Mouse (Mus musculus): Measurements from ENCODE around the gene Pi16. TPM values are rescaled to one million over a fixed set of nuclear protein-coding genes. Genes with fewer than 3 reads are reported as not detected.
A peak's percentile ranks its signal among the peaks of the same experiment; 100 is the strongest.

The Pi16 gene
- polyA plus RNA-seq, 1 experiment from 2014 or later = 0.51 TPM

GRCm38 (mm10) chr17:29319476-29319875 lies 2.0 kb downstream of the Pi16 start:
- no peak overlapping the region for H3K27ac ChIP-seq (ENCODE audit: low read depth, low read length)
- H3K9me3 ChIP-seq (ENCODE audit: control insufficient read depth, low read length) = no peaks in the 10 kb centered on the region
- no peak for ATAC-seq (replicated peaks; ENCODE audit: low FRiP score)
- WGBS = 73% methylated on average over 7 of the region's 7 CpGs
- H3K4me3 ChIP-seq (ENCODE audit: low read depth, low read length) = no peak overlapping the region
- H3K36me3 ChIP-seq (ENCODE audit: control insufficient read depth, insufficient read depth, low read length) = no peaks in the 10 kb centered on the region
- H3K27me3 ChIP-seq (replicated peaks; ENCODE audit: control insufficient read depth, insufficient read depth, low read length) = peaks cover 33% of the 10 kb centered on the region
- no peak overlapping the region for H3K9ac ChIP-seq (ENCODE audit: low read depth, low read length)
- no peak overlapping the region for H3K4me2 ChIP-seq
- H3K4me1 ChIP-seq (replicated peaks; ENCODE audit: control insufficient read depth, insufficient read depth, low read length) = peaks cover 16% of the 10 kb centered on the region
- no peak for DNase-seq (ENCODE audit: low spot score)

- Histone ChIP-seq H3K9ac (ENCODE audit: low read depth, low read length) (no peak overlapping the region), H3K27me3 (replicated peaks; ENCODE audit: control insufficient read depth, insufficient read depth, low read length) (peaks cover 33% of the 10 kb centered on the region), H3K36me3 (ENCODE audit: control insufficient read depth, insufficient read depth, low read length) (no peaks in the 10 kb centered on the region), H3K4me2 (no peak overlapping the region), H3K4me3 (ENCODE audit: low read depth, low read length) (no peak overlapping the region), H3K9me3 (ENCODE audit: control insufficient read depth, low read length) (no peaks in the 10 kb centered on the region), H3K27ac (ENCODE audit: low read depth, low read length) (no peak overlapping the region), H3K4me1 (replicated peaks; ENCODE audit: control insufficient read depth, insufficient read depth, low read length) (peaks cover 16% of the 10 kb centered on the region)
- 43% methylated on average over 8 of the region's 8 CpGs for WGBS
- ATAC-seq (replicated peaks; ENCODE audit: low FRiP score) = peak; percentile 31; the same call in 1 of the 2 replicates
- no peak for DNase-seq (ENCODE audit: low spot score)
Measured at GRCm38 (mm10) chr17:29319881-29320639, 2.6 kb downstream of the Pi16 start.

GRCm38 (mm10) chr17:29321765-29322602 lies 4.5 kb downstream of the Pi16 start:
- no peak overlapping the region for H3K27ac ChIP-seq (ENCODE audit: low read depth, low read length)
- peaks cover 43% of the 10 kb centered on the region for H3K27me3 ChIP-seq (replicated peaks; ENCODE audit: control insufficient read depth, insufficient read depth, low read length)
- H3K4me3 ChIP-seq (ENCODE audit: low read depth, low read length) = peak overlapping the region; percentile 7; the same call in 1 of the 2 replicates
- ATAC-seq (replicated peaks; ENCODE audit: low FRiP score) (no peak), DNase-seq (ENCODE audit: low spot score) (no peak)
- H3K4me2 ChIP-seq = peak overlapping the region; percentile 45
- WGBS = 25% methylated on average over 41 of the region's 41 CpGs
- no peak overlapping the region for H3K9ac ChIP-seq (ENCODE audit: low read depth, low read length)
- H3K9me3 ChIP-seq (ENCODE audit: control insufficient read depth, low read length) = no peaks in the 10 kb centered on the region
- peaks cover 24% of the 10 kb centered on the region for H3K4me1 ChIP-seq (replicated peaks; ENCODE audit: control insufficient read depth, insufficient read depth, low read length)
- no peaks in the 10 kb centered on the region for H3K36me3 ChIP-seq (ENCODE audit: control insufficient read depth, insufficient read depth, low read length)

GRCm38 (mm10) chr17:29322603-29322962 lies 5.1 kb downstream of the Pi16 start:
- peak; percentile 49; the same call in 1 of the 2 replicates for ATAC-seq (replicated peaks; ENCODE audit: low FRiP score)
- H3K27me3 ChIP-seq (replicated peaks; ENCODE audit: control insufficient read depth, insufficient read depth, low read length) = peaks cover 49% of the 10 kb centered on the region

GRCm38 (mm10) chr17:29323625-29324024 lies 6.1 kb downstream of the Pi16 start:
- Histone ChIP-seq H3K36me3 (ENCODE audit: control insufficient read depth, insufficient read depth, low read length) (no peaks in the 10 kb centered on the region), H3K4me3 (ENCODE audit: low read depth, low read length) (no peak overlapping the region), H3K9me3 (ENCODE audit: control insufficient read depth, low read length) (no peaks in the 10 kb centered on the region), H3K27ac (ENCODE audit: low read depth, low read length) (no peak overlapping the region), H3K9ac (ENCODE audit: low read depth, low read length) (no peak overlapping the region), H3K4me1 (replicated peaks; ENCODE audit: control insufficient read depth, insufficient read depth, low read length) (peaks cover 24% of the 10 kb centered on the region), H3K27me3 (replicated peaks; ENCODE audit: control insufficient read depth, insufficient read depth, low read length) (peaks cover 50% of the 10 kb centered on the region), H3K4me2 (no peak overlapping the region)
- no peak for DNase-seq (ENCODE audit: low spot score)
- WGBS = 65% methylated on average over 3 of the region's 3 CpGs
- ATAC-seq (replicated peaks; ENCODE audit: low FRiP score) = no peak

More at GRCm38 (mm10) chr17:29322603-29322962, 5.1 kb downstream of the Pi16 start:
- peak overlapping the region; percentile 45 for H3K4me2 ChIP-seq
- H3K9me3 ChIP-seq (ENCODE audit: control insufficient read depth, low read length) = no peaks in the 10 kb centered on the region
- 25% methylated on average over 18 of the region's 18 CpGs for WGBS
- H3K27ac ChIP-seq (ENCODE audit: low read depth, low read length) = no peak overlapping the region
- peak overlapping the region; percentile 7; the same call in 1 of the 2 replicates for H3K4me3 ChIP-seq (ENCODE audit: low read depth, low read length)
- peaks cover 24% of the 10 kb centered on the region for H3K4me1 ChIP-seq (replicated peaks; ENCODE audit: control insufficient read depth, insufficient read depth, low read length)
- H3K36me3 ChIP-seq (ENCODE audit: control insufficient read depth, insufficient read depth, low read length) = no peaks in the 10 kb centered on the region
- no peak for DNase-seq (ENCODE audit: low spot score)
- no peak overlapping the region for H3K9ac ChIP-seq (ENCODE audit: low read depth, low read length)

- no peak overlapping the region for H3K27ac ChIP-seq (ENCODE audit: low read depth, low read length)
- H3K36me3 ChIP-seq (ENCODE audit: control insufficient read depth, insufficient read depth, low read length) = no peaks in the 10 kb centered on the region
- 69% methylated on average over 13 of the region's 13 CpGs for WGBS
- peaks cover 14% of the 10 kb centered on the region for H3K4me1 ChIP-seq (replicated peaks; ENCODE audit: control insufficient read depth, insufficient read depth, low read length)
- H3K9ac ChIP-seq (ENCODE audit: low read depth, low read length) = no peak overlapping the region
- ATAC-seq (replicated peaks; ENCODE audit: low FRiP score) = no peak
- no peak overlapping the region for H3K4me3 ChIP-seq (ENCODE audit: low read depth, low read length)
- no peak overlapping the region for H3K4me2 ChIP-seq
- no peak for DNase-seq (ENCODE audit: low spot score)
- peaks cover 39% of the 10 kb centered on the region for H3K27me3 ChIP-seq (replicated peaks; ENCODE audit: control insufficient read depth, insufficient read depth, low read length)
- H3K9me3 ChIP-seq (ENCODE audit: control insufficient read depth, low read length) = no peaks in the 10 kb centered on the region
Measured at GRCm38 (mm10) chr17:29325831-29326230, 8.4 kb downstream of the Pi16 start.

- Histone ChIP-seq H3K27me3 (replicated peaks; ENCODE audit: control insufficient read depth, insufficient read depth, low read length) (peaks cover 29% of the 10 kb centered on the region), H3K27ac (ENCODE audit: low read depth, low read length) (no peak overlapping the region), H3K9ac (ENCODE audit: low read depth, low read length) (0 out of 2 replicates have a peak overlapping the region, but pooled peaks have one; percentile 13), H3K4me2 (peak overlapping the region; percentile 56), H3K36me3 (ENCODE audit: control insufficient read depth, insufficient read depth, low read length) (no peaks in the 10 kb centered on the region; the same call in 1 of the 2 replicates), H3K4me3 (ENCODE audit: low read depth, low read length) (peak overlapping the region; percentile 28; the same call in 1 of the 2 replicates), H3K9me3 (ENCODE audit: control insufficient read depth, low read length) (no peaks in the 10 kb centered on the region), H3K4me1 (replicated peaks; ENCODE audit: control insufficient read depth, insufficient read depth, low read length) (peaks cover 17% of the 10 kb centered on the region)
- ATAC-seq (replicated peaks; ENCODE audit: low FRiP score) (no peak), DNase-seq (ENCODE audit: low spot score) (no peak)
- 24% methylated on average over 52 of the region's 52 CpGs for WGBS
Measured at GRCm38 (mm10) chr17:29326531-29327529, 9.3 kb downstream of the Pi16 start.

- Histone ChIP-seq H3K9me3 (ENCODE audit: control insufficient read depth, low read length) (no peaks in the 10 kb centered on the region), H3K36me3 (ENCODE audit: control insufficient read depth, insufficient read depth, low read length) (peaks cover 6% of the 10 kb centered on the region; the same call in 1 of the 2 replicates), H3K4me1 (replicated peaks; ENCODE audit: control insufficient read depth, insufficient read depth, low read length) (peaks cover 15% of the 10 kb centered on the region), H3K27me3 (replicated peaks; ENCODE audit: control insufficient read depth, insufficient read depth, low read length) (peaks cover 20% of the 10 kb centered on the region), H3K4me3 (ENCODE audit: low read depth, low read length) (no peak overlapping the region), H3K4me2 (no peak overlapping the region), H3K27ac (ENCODE audit: low read depth, low read length) (no peak overlapping the region), H3K9ac (ENCODE audit: low read depth, low read length) (no peak overlapping the region)
- ATAC-seq (replicated peaks; ENCODE audit: low FRiP score) (no peak), DNase-seq (ENCODE audit: low spot score) (no peak)
- 79% methylated on average over 9 of the region's 9 CpGs for WGBS
Measured at GRCm38 (mm10) chr17:29327691-29328090, 10.2 kb downstream of the Pi16 start.
